Mouse (Mus musculus) heart, adult 2 months (tissue): Measurements from ENCODE around the gene Uba5.

Experiments
- CTCF ChIP-seq: fragments of 200-600 bp; IDR thresholded peaks from 2 replicates; pipeline ENCODE4 v1.8.1; 2022; ENCODE audit warnings: antibody characterized with exemption, mild to moderate bottlenecking, moderate library complexity
- EP300 ChIP-seq: fragments of 200-500 bp; IDR thresholded peaks from 2 replicates; pipeline ENCODE4 v1.6.1; 2011; ENCODE audit warnings: low read depth, low read length, control low read depth; ENCODE audit not compliant: insufficient read depth

DNA sequence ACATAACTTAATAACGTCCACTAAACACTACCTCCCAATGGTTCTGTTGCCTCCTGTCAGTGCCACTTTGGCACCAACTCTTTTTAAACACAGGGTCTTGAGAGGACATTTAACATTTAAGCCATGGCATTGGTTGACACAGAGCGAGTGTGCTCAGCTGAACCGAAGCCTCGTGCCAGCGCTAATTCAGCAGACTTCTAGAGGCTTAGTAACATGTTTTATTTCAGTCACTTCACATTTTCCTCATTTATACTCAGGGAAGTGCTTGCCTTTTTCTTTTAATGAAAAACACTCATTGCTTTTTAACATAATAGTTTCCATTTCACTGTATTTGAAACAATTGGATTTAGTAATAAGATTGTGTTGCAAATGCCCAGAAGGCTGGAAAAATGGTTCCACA, 46.2 kb upstream of the Uba5 start:
- TF ChIP-seq CTCF (no peak), EP300 (no peak)
